Mouse (Mus musculus): ENCODE measurements around the gene Adprhl2. TPM values are rescaled to one million over a fixed set of nuclear protein-coding genes. Genes with fewer than 3 reads are reported as not detected.

Gene Adprhl2
- polyA plus RNA-seq (2014; fragmentation: Nextera tagmentation; extraction: Ambion mirVana): 64.2 and 76.6 TPM in 2 replicates

- Histone ChIP-seq H3K4me2 (ENCODE audit: low read length) (peak within 1 kb of the TSS; percentile 65), H3K4me3 (replicated peaks; ENCODE audit: low read depth, low read length) (peak within 1 kb of the TSS; percentile 70), H3K27me3 (ENCODE audit: control insufficient read depth, insufficient read depth, low read length) (peaks cover 7% of the 10 kb centered on the region; the same call in 1 of the 2 replicates), H3K27ac (replicated peaks; ENCODE audit: low read depth, low read length) (peak within 1 kb of the TSS; percentile 84), H3K9me3 (ENCODE audit: control insufficient read depth, low read length) (no peaks in the 10 kb centered on the region), H3K36me3 (ENCODE audit: control insufficient read depth, insufficient read depth, low read length) (peaks cover 22% of the 10 kb centered on the region), H3K4me1 (ENCODE audit: control insufficient read depth, insufficient read depth, low read length) (peaks cover 12% of the 10 kb centered on the region), H3K9ac (replicated peaks; ENCODE audit: low read length) (peak within 1 kb of the TSS; percentile 68)
- under 1% methylated on average over 80 of the region's 80 CpGs for WGBS
- DNase-seq: peak; percentile 99
- ATAC-seq (ENCODE audit: low FRiP score, low TSS enrichment): peak; percentile 89
These were observed at the start of gene Adprhl2 for GRCm38 (mm10) chr4:126321111-126321853. TSS of gene Adprhl2 (minus strand) at chr4:126321703.

- ATAC-seq (ENCODE audit: low FRiP score, low TSS enrichment): no peak
- no peaks in the 10 kb centered on the region for H3K4me1 ChIP-seq (ENCODE audit: control insufficient read depth, insufficient read depth, low read length)
- no peak overlapping the region for H3K4me3 ChIP-seq (replicated peaks; ENCODE audit: low read depth, low read length)
- WGBS: 93% methylated on average over 1 of the region's 1 CpGs
- no peaks in the 10 kb centered on the region for H3K9me3 ChIP-seq (ENCODE audit: control insufficient read depth, low read length)
- no peaks in the 10 kb centered on the region for H3K27me3 ChIP-seq (ENCODE audit: control insufficient read depth, insufficient read depth, low read length)
- no peak overlapping the region for H3K4me2 ChIP-seq (ENCODE audit: low read length)
- DNase-seq: no peak
- H3K36me3 ChIP-seq (ENCODE audit: control insufficient read depth, insufficient read depth, low read length): peaks cover 48% of the 10 kb centered on the region
- no peak overlapping the region for H3K9ac ChIP-seq (replicated peaks; ENCODE audit: low read length)
- no peak overlapping the region for H3K27ac ChIP-seq (replicated peaks; ENCODE audit: low read depth, low read length)
These were observed 38.6 kb upstream of the Adprhl2 start for GRCm38 (mm10) chr4:126360069-126360468.

- Histone ChIP-seq H3K9me3 (ENCODE audit: control insufficient read depth, low read length) (no peaks in the 10 kb centered on the region), H3K9ac (replicated peaks; ENCODE audit: low read length) (no peak overlapping the region), H3K4me1 (ENCODE audit: control insufficient read depth, insufficient read depth, low read length) (no peaks in the 10 kb centered on the region), H3K4me3 (replicated peaks; ENCODE audit: low read depth, low read length) (no peak overlapping the region), H3K27me3 (ENCODE audit: control insufficient read depth, insufficient read depth, low read length) (no peaks in the 10 kb centered on the region), H3K27ac (replicated peaks; ENCODE audit: low read depth, low read length) (no peak overlapping the region), H3K4me2 (ENCODE audit: low read length) (no peak overlapping the region), H3K36me3 (ENCODE audit: control insufficient read depth, insufficient read depth, low read length) (peaks cover 36% of the 10 kb centered on the region)
- DNase-seq: no peak
- ATAC-seq (ENCODE audit: low FRiP score, low TSS enrichment): no peak
- WGBS: 80% methylated on average over 4 of the region's 4 CpGs
These were observed 21.9 kb upstream of the Adprhl2 start for GRCm38 (mm10) chr4:126343451-126343850.

DNA sequence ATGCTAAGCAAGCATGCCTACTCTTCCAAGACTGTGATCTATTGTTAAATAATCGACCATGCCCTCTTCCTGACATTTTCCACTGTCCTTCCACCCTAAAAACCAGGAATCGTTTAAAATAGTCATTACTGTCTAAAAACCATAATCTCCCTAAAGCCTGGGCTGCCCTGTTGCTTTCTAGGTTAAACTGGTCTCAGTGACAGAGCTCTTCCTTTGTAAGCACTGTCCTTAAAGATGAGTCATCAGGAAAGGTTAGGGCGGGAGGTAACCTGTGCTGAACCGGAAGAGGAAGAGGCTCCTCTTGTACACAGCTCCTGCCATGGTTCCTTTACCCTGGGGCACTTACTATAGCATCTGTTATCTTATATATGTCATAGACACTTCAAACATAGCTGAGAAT, 18.0 kb upstream of the Adprhl2 start:
- H3K36me3 ChIP-seq (ENCODE audit: control insufficient read depth, insufficient read depth, low read length): peaks cover 19% of the 10 kb centered on the region
- no peak overlapping the region for H3K27ac ChIP-seq (replicated peaks; ENCODE audit: low read depth, low read length)
- no peak overlapping the region for H3K4me2 ChIP-seq (ENCODE audit: low read length)
- H3K9me3 ChIP-seq (ENCODE audit: control insufficient read depth, low read length): no peaks in the 10 kb centered on the region
- 43% methylated on average over 4 of the region's 4 CpGs for WGBS
- no peak overlapping the region for H3K4me3 ChIP-seq (replicated peaks; ENCODE audit: low read depth, low read length)
- ATAC-seq (ENCODE audit: low FRiP score, low TSS enrichment): no peak
- H3K9ac ChIP-seq (replicated peaks; ENCODE audit: low read length): no peak overlapping the region
- H3K4me1 ChIP-seq (ENCODE audit: control insufficient read depth, insufficient read depth, low read length): no peaks in the 10 kb centered on the region
- no peak for DNase-seq
- no peaks in the 10 kb centered on the region for H3K27me3 ChIP-seq (ENCODE audit: control insufficient read depth, insufficient read depth, low read length)

GRCm38 (mm10) chr4:126332358-126332757, 10.9 kb upstream of the Adprhl2 start:
- Histone ChIP-seq H3K27me3 (ENCODE audit: control insufficient read depth, insufficient read depth, low read length) (no peaks in the 10 kb centered on the region), H3K4me3 (replicated peaks; ENCODE audit: low read depth, low read length) (no peak overlapping the region), H3K36me3 (ENCODE audit: control insufficient read depth, insufficient read depth, low read length) (0 out of 2 replicates have a peak, but pooled peaks cover 9% of the 10 kb centered on the region), H3K9me3 (ENCODE audit: control insufficient read depth, low read length) (no peaks in the 10 kb centered on the region), H3K4me2 (ENCODE audit: low read length) (no peak overlapping the region), H3K4me1 (ENCODE audit: control insufficient read depth, insufficient read depth, low read length) (no peaks in the 10 kb centered on the region), H3K27ac (replicated peaks; ENCODE audit: low read depth, low read length) (no peak overlapping the region), H3K9ac (replicated peaks; ENCODE audit: low read length) (no peak overlapping the region)
- no peak for ATAC-seq (ENCODE audit: low FRiP score, low TSS enrichment)
- whole genome bisulfite sequencing: 48% methylated on average over 3 of the region's 3 CpGs
- DNase-seq: no peak

DNA sequence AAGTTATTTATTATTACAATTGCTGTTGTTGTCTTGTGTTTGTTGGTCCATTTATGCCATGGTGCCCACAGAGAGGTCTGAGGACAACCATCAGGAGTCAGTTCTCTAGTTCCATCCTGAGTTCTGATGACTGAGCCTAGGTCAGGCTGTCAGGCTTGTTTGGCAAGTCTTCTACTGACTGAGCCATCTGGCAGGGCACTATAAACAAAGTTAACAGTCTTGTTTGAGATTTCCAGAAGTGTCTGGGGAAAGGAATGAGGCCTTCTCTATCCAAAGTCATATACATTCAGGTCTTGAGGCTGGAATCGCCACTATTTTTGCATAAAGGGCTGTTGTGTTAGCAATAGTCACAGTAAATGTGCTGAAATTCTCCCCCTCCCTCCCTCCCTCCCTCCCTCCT, 10.2 kb upstream of the Adprhl2 start:
- ATAC-seq (ENCODE audit: low FRiP score, low TSS enrichment): no peak
- H3K4me1 ChIP-seq (ENCODE audit: control insufficient read depth, insufficient read depth, low read length): no peaks in the 10 kb centered on the region
- H3K4me2 ChIP-seq (ENCODE audit: low read length): no peak overlapping the region
- 85% methylated on average over 1 of the region's 1 CpGs for WGBS
- no peak for DNase-seq
- no peaks in the 10 kb centered on the region for H3K9me3 ChIP-seq (ENCODE audit: control insufficient read depth, low read length)
- no peak overlapping the region for H3K9ac ChIP-seq (replicated peaks; ENCODE audit: low read length)
- no peaks in the 10 kb centered on the region for H3K27me3 ChIP-seq (ENCODE audit: control insufficient read depth, insufficient read depth, low read length)
- H3K36me3 ChIP-seq (ENCODE audit: control insufficient read depth, insufficient read depth, low read length): 0 out of 2 replicates have a peak, but pooled peaks cover 7% of the 10 kb centered on the region
- H3K27ac ChIP-seq (replicated peaks; ENCODE audit: low read depth, low read length): no peak overlapping the region
- no peak overlapping the region for H3K4me3 ChIP-seq (replicated peaks; ENCODE audit: low read depth, low read length)

DNA sequence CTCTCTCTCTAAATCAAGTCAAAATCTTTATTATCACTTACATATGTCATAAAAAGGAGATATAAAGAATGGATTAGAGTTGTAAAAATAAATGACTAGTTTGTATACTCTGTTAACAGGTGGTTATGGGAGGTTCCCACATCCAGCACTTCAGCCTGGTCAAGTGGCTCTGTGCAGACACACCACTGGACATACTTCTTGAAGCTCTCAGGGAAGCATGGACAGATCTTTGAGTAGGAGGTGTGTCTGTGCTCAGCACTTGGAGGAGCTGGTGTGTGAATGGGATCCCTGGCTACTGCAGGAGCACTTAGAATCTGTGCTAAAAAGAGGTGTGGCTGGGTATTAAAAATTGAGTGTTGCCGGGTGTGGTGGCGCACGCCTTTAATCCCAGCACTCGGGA, 8.8 kb upstream of the Adprhl2 start:
- Histone ChIP-seq H3K27me3 (ENCODE audit: control insufficient read depth, insufficient read depth, low read length) (no peaks in the 10 kb centered on the region), H3K36me3 (ENCODE audit: control insufficient read depth, insufficient read depth, low read length) (0 out of 2 replicates have a peak, but pooled peaks cover 6% of the 10 kb centered on the region), H3K4me2 (ENCODE audit: low read length) (no peak overlapping the region), H3K9ac (replicated peaks; ENCODE audit: low read length) (no peak overlapping the region), H3K9me3 (ENCODE audit: control insufficient read depth, low read length) (no peaks in the 10 kb centered on the region), H3K4me3 (replicated peaks; ENCODE audit: low read depth, low read length) (no peak overlapping the region), H3K27ac (replicated peaks; ENCODE audit: low read depth, low read length) (no peak overlapping the region), H3K4me1 (ENCODE audit: control insufficient read depth, insufficient read depth, low read length) (0 out of 2 replicates have a peak, but pooled peaks cover 3% of the 10 kb centered on the region)
- DNase-seq (no peak), ATAC-seq (ENCODE audit: low FRiP score, low TSS enrichment) (no peak)
- WGBS: 96% methylated on average over 4 of the region's 4 CpGs

DNA sequence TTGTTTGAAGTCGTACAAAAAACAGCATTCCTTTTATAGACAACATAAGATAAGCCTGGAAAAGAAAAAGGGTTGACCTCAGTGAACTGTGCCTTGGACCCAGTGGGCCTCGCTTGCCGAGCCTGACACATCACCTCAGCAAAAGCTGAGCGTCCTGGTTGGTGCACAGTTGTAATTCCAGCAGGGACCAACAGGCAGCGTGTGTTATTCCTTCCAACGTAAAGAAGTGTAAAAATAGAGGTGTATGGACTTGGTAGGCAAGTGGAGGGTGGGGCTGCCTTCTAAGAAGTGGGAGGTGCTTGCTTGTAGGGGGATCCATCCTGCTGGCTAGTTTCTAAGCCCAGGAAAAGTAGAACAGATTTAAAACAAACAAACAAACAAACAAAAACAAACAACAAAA, 4.5 kb upstream of the Adprhl2 start:
- no peak overlapping the region for H3K27ac ChIP-seq (replicated peaks; ENCODE audit: low read depth, low read length)
- WGBS: 27% methylated on average over 6 of the region's 6 CpGs
- DNase-seq: no peak
- no peak overlapping the region for H3K4me3 ChIP-seq (replicated peaks; ENCODE audit: low read depth, low read length)
- H3K27me3 ChIP-seq (ENCODE audit: control insufficient read depth, insufficient read depth, low read length): peaks cover 7% of the 10 kb centered on the region; the same call in 1 of the 2 replicates
- no peaks in the 10 kb centered on the region for H3K36me3 ChIP-seq (ENCODE audit: control insufficient read depth, insufficient read depth, low read length)
- no peaks in the 10 kb centered on the region for H3K9me3 ChIP-seq (ENCODE audit: control insufficient read depth, low read length)
- H3K9ac ChIP-seq (replicated peaks; ENCODE audit: low read length): no peak overlapping the region
- ATAC-seq (ENCODE audit: low FRiP score, low TSS enrichment): no peak
- 0 out of 2 replicates have a peak, but pooled peaks cover 4% of the 10 kb centered on the region for H3K4me1 ChIP-seq (ENCODE audit: control insufficient read depth, insufficient read depth, low read length)
- no peak overlapping the region for H3K4me2 ChIP-seq (ENCODE audit: low read length)

Measured in midbrain, embryonic 14.5 days (tissue).